Mouse (Mus musculus) limb, embryonic 15.5 days (tissue): ENCODE measurements around the gene Resf1. TPM values are rescaled to one million over a fixed set of nuclear protein-coding genes. Genes with fewer than 3 reads are reported as not detected.
"Not testable (repeated sequence)": the region's sequence is repeated elsewhere in the genome, so short reads cannot be mapped to it uniquely, and the experiment has no call there.

ENCODE experiments used
- ATAC-seq: fragments of 200-750 bp; cut with Nextera tagmentation; 2 replicates; pipeline ENCODE4 v1.8.0; 2017; ENCODE audit warnings: low read depth, moderate TSS enrichment; ENCODE audit not compliant: insufficient number of reproducible peaks, low FRiP score, low TSS enrichment
- H3K27ac ChIP-seq: fragments of 300-500 bp; sonication (generic); 2 replicates; pipeline ENCODE4 v1.5.1; 2015; ENCODE audit warnings: moderate library complexity, mild to moderate bottlenecking, inconsistent platforms
- H3K27me3 ChIP-seq: fragments of 300-500 bp; sonication (generic); 2 replicates; pipeline ENCODE4 v1.6.1; 2015; ENCODE audit warnings: inconsistent platforms
- H3K36me3 ChIP-seq: fragments of 300-500 bp; sonication (generic); 2 replicates; pipeline ENCODE4 v1.6.1; 2015; ENCODE audit warnings: inconsistent platforms
- H3K4me1 ChIP-seq: fragments of 300-500 bp; sonication (generic); 2 replicates; pipeline ENCODE4 v1.6.1; 2015; ENCODE audit warnings: inconsistent platforms
- H3K4me2 ChIP-seq: fragments of 300-500 bp; sonication (generic); 2 replicates; pipeline ENCODE4 v1.6.1; 2015; ENCODE audit warnings: mild to moderate bottlenecking, inconsistent platforms
- H3K4me3 ChIP-seq: fragments of 300-500 bp; sonication (generic); 2 replicates; pipeline ENCODE4 v1.5.1; 2015; ENCODE audit warnings: mild to moderate bottlenecking, inconsistent platforms
- H3K9ac ChIP-seq: fragments of 300-500 bp; sonication (generic); 2 replicates; pipeline ENCODE4 v1.6.1; 2015; ENCODE audit warnings: inconsistent platforms
- H3K9me3 ChIP-seq: fragments of 300-500 bp; sonication (generic); 2 replicates; pipeline ENCODE4 v1.6.1; 2016; ENCODE audit warnings: inconsistent platforms
- WGBS: fragments of 180-500 bp; shearing (Covaris S2); methylation state at CpG from one replicate; pipeline ENCODE4 v1.1.7; 2015; 5-methylcytosine and 5-hydroxymethylcytosine counted together
- polyA plus RNA-seq: library from polyadenylated mRNA; unstranded; fragments of >200 nt; fragmentation: Nextera tagmentation; extraction: Ambion mirVana; gene quantifications from 2 replicates; pipeline ENCODE4 v1.2.1, GENCODE M21; 2015

Resf1 gene
- 39.7 and 41.7 TPM in 2 replicates for polyA plus RNA-seq

DNA sequence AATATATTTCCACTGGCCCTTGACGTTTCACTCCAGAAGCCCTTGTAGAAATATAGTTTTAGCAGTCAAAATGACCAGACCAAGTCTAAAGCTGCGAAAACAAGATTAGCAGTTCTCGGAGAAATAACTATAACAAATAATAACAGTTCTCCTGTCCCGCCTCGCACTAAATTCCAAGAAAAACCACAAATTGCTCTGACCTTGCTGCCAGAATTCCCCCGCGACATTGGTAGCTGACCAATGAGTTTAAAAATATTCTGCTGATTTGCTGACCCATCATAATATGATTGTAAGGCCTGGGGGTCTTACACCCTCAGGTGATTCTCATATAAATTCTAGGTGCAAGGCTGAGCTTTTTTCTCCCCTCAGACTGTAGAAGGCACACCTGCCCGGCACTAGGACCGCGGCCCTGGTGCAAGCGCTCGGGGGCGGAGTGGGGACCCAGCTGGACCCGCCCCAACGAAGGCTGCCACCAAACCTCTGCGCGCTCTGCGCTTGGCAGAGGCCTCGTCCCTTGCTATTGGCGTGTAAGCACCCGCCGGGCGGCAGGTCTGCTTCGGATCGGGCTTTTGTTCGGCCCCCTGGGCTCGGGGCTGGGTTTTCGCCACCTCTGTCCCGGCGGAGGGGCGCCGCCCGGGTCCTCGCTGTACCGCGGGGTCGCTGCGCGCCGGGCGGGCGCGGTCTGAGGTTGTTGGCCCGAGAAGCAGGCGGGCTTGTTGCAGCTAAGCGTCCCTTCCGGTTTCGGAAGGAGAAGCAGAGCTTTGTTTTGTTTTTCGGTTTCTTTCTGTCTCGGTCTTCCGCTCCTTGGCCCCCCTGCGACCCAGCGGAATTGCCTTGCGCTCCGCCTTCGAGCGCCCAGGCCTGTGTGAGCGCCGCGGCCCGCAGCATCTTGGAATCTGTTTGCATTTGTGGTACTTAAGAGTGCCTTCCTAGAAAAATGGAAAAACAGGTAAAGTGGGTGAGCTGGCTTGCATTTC, at the start of gene Resf1:
Resf1 (plus strand) TSS at position 459 of the 977 bp plus-strand sequence.
- Histone ChIP-seq H3K27me3 (no peaks in the 10 kb centered on the region), H3K36me3 (peaks cover 9% of the 10 kb centered on the region), H3K4me2 (peak within 1 kb of the TSS; percentile 46), H3K27ac (peak within 1 kb of the TSS; percentile 99), H3K9me3 (0 out of 2 replicates have a peak, but pooled peaks cover 5% of the 10 kb centered on the region), H3K9ac (peak within 1 kb of the TSS; percentile 93), H3K4me3 (peak within 1 kb of the TSS; percentile 94), H3K4me1 (peaks cover 7% of the 10 kb centered on the region; the same call in 1 of the 2 replicates)
- 4% methylated on average over 61 of the region's 61 CpGs for WGBS
- peak; percentile 95 for ATAC-seq

DNA sequence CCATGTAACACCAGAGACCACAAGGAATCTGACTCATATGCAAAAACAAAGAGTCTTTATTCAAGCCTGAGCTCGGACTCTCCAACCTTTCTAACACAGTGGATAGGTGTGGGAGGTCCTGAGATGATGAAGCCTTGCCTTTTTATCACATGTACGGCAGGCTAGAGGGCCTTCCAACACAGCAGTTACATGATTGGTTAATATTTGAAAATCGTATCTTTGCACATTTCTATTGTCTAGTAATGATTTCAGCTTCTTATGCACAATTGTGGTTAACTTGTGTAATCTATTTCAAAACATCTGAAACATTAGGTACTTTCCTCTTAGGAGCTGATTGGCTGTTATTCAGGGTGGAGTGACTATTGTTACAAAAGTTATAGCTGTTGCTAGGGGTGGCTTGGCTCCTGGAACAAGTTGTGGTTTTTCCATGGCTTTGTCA, 48.4 kb upstream of the Resf1 start:
- Histone ChIP-seq H3K9ac (no peak overlapping the region), H3K27ac (no peak overlapping the region), H3K4me2 (no peak overlapping the region), H3K27me3 (no peaks in the 10 kb centered on the region), H3K4me3 (no peak overlapping the region), H3K36me3 (no peaks in the 10 kb centered on the region), H3K9me3 (no peaks in the 10 kb centered on the region), H3K4me1 (no peaks in the 10 kb centered on the region)
- ATAC-seq: no peak
- WGBS: 66% methylated on average over 3 of the region's 3 CpGs

DNA sequence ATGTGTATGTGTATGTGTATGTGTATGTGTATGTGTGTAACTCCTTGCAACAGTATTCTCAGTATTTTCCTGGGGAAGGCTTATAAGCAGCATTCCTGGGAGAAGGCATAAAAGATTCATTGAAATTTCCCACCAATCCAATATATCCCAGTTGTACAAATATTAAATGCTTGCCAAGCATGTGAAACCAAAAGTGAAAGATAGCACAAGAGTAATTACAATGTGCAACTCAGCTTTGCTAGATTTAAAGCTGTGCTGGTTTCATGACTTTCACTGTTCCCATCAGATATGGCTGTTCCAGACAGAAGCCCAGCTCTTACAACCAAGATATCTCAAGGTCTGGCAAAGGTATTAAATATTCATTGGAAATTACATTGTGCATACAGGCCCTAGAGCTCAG, 41.3 kb upstream of the Resf1 start:
- H3K9me3 ChIP-seq: no peaks in the 10 kb centered on the region
- no peaks in the 10 kb centered on the region for H3K4me1 ChIP-seq
- no peak overlapping the region for H3K4me2 ChIP-seq
- no peaks in the 10 kb centered on the region for H3K36me3 ChIP-seq
- no peak overlapping the region for H3K27ac ChIP-seq
- ATAC-seq: no peak
- no peak overlapping the region for H3K4me3 ChIP-seq
- no peak overlapping the region for H3K9ac ChIP-seq
- no peaks in the 10 kb centered on the region for H3K27me3 ChIP-seq

DNA sequence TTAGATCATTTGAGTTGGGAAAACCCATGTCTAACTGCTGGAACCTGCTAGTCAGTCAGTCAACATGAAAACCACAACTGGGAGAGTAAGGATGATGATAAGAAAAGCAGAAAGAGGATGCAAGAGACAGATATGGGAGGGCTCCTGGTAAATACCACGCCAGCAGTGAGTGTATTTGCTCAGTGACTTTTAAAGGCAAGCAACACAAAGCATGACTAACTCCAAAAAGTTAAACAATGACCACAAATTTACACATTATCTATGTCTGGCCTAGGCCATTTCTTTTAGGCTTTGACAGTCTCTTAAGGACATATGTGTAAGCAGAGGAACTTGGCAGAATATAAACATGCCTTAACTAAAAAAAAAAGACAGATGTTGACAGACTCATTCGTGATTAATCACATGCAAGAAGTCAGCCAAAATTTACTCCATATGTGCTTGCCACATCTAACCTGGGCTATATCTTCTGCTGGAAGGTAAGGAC, 30.9 kb upstream of the Resf1 start:
- WGBS: 60% methylated on average over 2 of the region's 2 CpGs
- no peak overlapping the region for H3K9ac ChIP-seq

DNA sequence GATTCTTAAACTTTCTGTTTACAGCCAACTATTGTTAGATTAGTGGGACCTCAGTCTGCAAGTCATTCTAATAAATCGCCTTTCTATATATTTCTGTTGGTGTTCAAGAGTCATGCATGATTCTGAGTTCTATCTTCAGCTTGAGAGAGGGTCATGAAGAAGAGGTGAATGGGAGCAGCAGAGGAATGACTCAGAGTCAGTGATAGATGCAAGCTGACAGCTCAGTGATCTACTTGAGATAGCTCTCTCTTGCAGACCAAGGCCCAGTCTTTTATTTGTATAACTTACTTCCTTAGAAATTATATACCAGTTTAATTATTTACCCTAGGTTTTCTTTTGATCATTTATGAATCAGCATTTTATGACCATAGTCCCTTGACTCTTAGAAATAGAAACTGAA, 30.3 kb upstream of the Resf1 start:
- ATAC-seq: no peak
- no peaks in the 10 kb centered on the region for H3K36me3 ChIP-seq
- 88% methylated on average over 1 of the region's 1 CpGs for whole genome bisulfite sequencing

More for the DNA sequence above, 30.9 kb upstream of the Resf1 start:
- no peak overlapping the region for H3K4me2 ChIP-seq
- no peaks in the 10 kb centered on the region; the same call in 1 of the 2 replicates for H3K9me3 ChIP-seq
- no peak overlapping the region for H3K4me3 ChIP-seq
- no peak for ATAC-seq
- no peaks in the 10 kb centered on the region for H3K36me3 ChIP-seq
- no peaks in the 10 kb centered on the region for H3K27me3 ChIP-seq
- no peaks in the 10 kb centered on the region for H3K4me1 ChIP-seq
- no peak overlapping the region for H3K27ac ChIP-seq

DNA sequence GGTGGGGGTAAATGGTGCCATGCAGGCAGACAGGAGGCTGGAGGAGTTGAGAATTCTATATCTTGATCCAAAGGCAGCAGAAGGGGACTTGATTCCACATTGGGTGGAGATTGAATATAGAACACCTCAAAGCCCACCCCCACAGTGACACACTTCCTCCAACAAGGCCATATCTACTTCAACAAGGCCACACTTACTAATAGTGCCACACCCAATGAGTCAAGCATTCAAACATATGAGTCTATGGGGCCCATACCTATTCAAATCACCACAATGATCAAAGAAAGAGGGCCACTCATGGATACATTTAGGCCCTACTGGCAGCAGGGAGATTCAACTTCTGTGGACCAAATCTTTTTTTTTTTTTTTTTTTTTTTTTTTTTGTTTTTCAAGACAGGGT, 28.7 kb upstream of the Resf1 start:
- Histone ChIP-seq H3K27me3 (no peaks in the 10 kb centered on the region), H3K4me1 (no peaks in the 10 kb centered on the region), H3K9me3 (no peaks in the 10 kb centered on the region; the same call in 1 of the 2 replicates), H3K4me3 (no peak overlapping the region), H3K9ac (no peak overlapping the region), H3K4me2 (no peak overlapping the region), H3K36me3 (no peaks in the 10 kb centered on the region), H3K27ac (no peak overlapping the region)
- no peak for ATAC-seq

More for the DNA sequence above, 30.3 kb upstream of the Resf1 start:
- Histone ChIP-seq H3K27ac (no peak overlapping the region), H3K4me1 (no peaks in the 10 kb centered on the region), H3K27me3 (no peaks in the 10 kb centered on the region), H3K9ac (no peak overlapping the region), H3K9me3 (no peaks in the 10 kb centered on the region; the same call in 1 of the 2 replicates), H3K4me3 (no peak overlapping the region), H3K4me2 (no peak overlapping the region)

DNA sequence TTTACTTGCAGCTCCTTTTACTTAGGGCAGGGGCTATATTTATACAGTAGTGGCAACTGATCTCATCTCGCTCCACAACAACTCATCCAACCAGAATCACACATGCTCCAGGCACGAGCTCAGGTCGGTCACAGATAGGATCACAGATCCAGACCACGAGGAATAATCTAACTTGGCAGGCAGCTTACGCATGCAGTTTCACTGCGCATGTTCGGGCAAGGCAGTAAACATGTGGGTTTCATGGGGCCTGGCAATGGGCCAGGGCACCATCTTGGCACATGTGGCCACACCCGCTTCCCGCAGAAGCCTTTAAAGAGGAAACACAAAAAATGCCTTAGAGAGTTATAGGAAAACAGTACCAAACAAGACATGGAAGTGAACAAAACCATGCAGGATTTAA, 21.0 kb upstream of the Resf1 start:
- H3K9me3 ChIP-seq, H3K4me3 ChIP-seq, H3K27ac ChIP-seq, H3K4me2 ChIP-seq, H3K27me3 ChIP-seq, H3K4me1 ChIP-seq, H3K36me3 ChIP-seq, H3K9ac ChIP-seq, ATAC-seq: not testable (repeated sequence)
- 54% methylated on average over 9 of the region's 9 CpGs for WGBS

DNA sequence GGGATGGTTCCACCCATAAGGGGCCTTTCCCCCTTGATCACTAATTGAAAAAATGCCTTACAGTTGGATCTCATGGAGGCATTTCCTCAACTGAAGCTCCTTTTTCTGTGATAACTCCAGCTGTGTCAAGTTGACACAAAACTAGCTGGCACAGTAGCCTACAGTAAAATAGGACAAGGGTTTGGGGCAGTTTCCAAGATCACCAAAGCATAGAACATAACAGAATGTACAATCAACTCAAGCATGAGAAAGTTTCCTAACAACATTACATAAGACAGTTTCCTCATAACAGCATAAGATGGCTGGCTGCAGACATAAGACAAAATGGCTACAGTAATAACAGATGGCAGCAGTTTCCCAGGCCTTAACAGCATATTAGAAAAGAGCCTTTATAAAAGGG, 6.0 kb upstream of the Resf1 start:
- H3K27ac ChIP-seq, ATAC-seq, H3K9ac ChIP-seq, H3K4me3 ChIP-seq, H3K4me2 ChIP-seq, H3K36me3 ChIP-seq, H3K9me3 ChIP-seq, H3K4me1 ChIP-seq, H3K27me3 ChIP-seq: not testable (repeated sequence)

DNA sequence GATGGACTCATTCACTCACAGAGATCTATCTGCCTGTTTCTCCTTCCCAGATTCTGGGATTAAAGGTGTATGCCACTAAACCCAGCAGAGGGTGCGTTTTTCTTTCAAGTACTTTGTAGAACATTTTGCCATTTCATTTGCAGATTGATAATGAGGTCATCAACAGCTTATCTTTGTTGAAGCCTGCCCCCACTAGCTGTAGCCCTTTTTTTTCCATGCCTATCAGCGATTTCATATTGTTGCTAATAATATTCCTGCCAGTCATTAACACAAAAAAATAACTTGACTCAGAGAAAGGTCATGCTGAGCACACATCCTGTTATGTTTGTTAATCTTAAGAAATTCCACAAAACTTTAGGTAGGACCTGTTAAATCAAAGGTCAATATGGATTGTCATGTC, 2.1 kb upstream of the Resf1 start:
- WGBS: 90% methylated on average over 2 of the region's 2 CpGs
- ATAC-seq: no peak
- no peak overlapping the region for H3K27ac ChIP-seq

DNA sequence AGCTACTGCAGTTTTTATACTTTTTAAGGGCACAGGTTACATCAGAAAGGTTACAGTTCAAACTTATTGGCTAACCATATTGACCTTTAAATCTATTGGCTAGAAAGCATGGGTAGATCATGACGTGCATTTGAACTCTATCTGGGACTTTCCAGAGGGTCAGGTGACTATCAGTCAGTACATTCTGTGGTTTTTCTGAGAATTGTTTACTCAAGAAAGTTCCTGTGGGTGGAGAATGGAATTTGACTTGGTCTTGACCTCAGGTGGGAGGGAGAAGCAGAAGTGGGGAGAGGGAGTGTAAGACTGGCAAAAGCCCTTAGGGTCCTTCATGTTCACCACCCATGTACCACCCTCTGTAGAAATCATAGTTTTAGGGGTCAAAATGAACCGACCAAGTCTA, 1.4 kb upstream of the Resf1 start:
- no peaks in the 10 kb centered on the region for H3K27me3 ChIP-seq
- peaks cover 5% of the 10 kb centered on the region for H3K36me3 ChIP-seq
- WGBS: 64% methylated on average over 2 of the region's 2 CpGs
- no peak overlapping the region for H3K4me3 ChIP-seq
- 0 out of 2 replicates have a peak, but pooled peaks cover 5% of the 10 kb centered on the region for H3K9me3 ChIP-seq
- no peak overlapping the region for H3K9ac ChIP-seq
- no peak overlapping the region for H3K4me2 ChIP-seq
- no peak for ATAC-seq
- H3K27ac ChIP-seq: no peak overlapping the region
- H3K4me1 ChIP-seq: peaks cover 7% of the 10 kb centered on the region; the same call in 1 of the 2 replicates

More for the DNA sequence above, 2.1 kb upstream of the Resf1 start:
- peaks cover 4% of the 10 kb centered on the region for H3K36me3 ChIP-seq
- peaks cover 7% of the 10 kb centered on the region; the same call in 1 of the 2 replicates for H3K4me1 ChIP-seq
- no peaks in the 10 kb centered on the region for H3K27me3 ChIP-seq
- H3K9me3 ChIP-seq: 0 out of 2 replicates have a peak, but pooled peaks cover 5% of the 10 kb centered on the region
- H3K4me2 ChIP-seq: no peak overlapping the region
- no peak overlapping the region for H3K4me3 ChIP-seq
- no peak overlapping the region for H3K9ac ChIP-seq

DNA sequence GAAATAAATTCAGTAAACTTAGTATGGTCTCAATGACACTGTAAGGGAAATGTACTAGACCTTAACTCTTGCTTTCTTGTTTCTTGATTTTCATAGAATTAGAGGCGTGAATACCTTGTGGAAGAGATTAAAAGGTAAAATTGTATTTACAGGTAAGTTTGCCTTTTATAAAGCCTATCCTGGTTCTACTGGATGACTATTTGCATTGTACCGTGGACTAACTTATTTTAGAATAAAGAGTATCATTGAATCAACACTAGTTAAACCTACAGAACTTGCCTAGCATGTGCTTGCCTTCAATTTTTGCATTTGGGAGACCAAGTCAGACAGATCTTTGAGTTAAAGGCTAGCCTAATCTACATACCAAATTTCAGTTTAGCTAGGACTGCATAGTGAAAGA, 1.0 kb downstream of the Resf1 start:
- no peak overlapping the region; the same call in 1 of the 2 replicates for H3K9ac ChIP-seq
- peak overlapping the region; percentile 46 for H3K4me2 ChIP-seq
- no peak for ATAC-seq
- H3K4me3 ChIP-seq: peak overlapping the region; percentile 94
- H3K9me3 ChIP-seq: 0 out of 2 replicates have a peak, but pooled peaks cover 2% of the 10 kb centered on the region
- peaks cover 15% of the 10 kb centered on the region for H3K36me3 ChIP-seq
- no peaks in the 10 kb centered on the region for H3K27me3 ChIP-seq
- H3K27ac ChIP-seq: no peak overlapping the region
- WGBS: 40% methylated on average over 2 of the region's 2 CpGs
- peaks cover 7% of the 10 kb centered on the region; the same call in 1 of the 2 replicates for H3K4me1 ChIP-seq

DNA sequence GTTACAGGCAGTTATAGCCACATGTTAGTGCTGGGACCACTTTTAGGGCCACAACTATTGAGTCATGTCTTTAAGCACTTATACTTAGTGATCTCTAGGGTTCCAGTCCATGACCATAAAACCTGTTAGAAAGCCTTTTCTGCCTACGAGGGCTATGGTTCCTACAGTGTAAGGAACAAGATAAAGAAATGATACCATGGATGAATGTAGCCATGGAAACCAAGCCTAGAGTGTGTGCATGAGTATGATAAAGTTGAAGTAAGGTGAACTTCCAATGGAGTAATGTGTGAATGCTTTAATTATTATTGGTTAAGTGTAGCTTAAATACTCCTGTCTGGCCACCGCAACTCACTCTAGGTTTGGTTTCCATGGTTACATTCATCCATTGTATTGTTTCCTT, 1.8 kb downstream of the Resf1 start:
- no peak overlapping the region for H3K9ac ChIP-seq
- H3K4me2 ChIP-seq: no peak overlapping the region
- no peak for ATAC-seq
- H3K27ac ChIP-seq: no peak overlapping the region
- WGBS: 79% methylated on average over 2 of the region's 2 CpGs
- H3K4me1 ChIP-seq: peaks cover 7% of the 10 kb centered on the region; the same call in 1 of the 2 replicates
- H3K4me3 ChIP-seq: peak overlapping the region; percentile 94; the same call in 1 of the 2 replicates
- H3K36me3 ChIP-seq: peaks cover 19% of the 10 kb centered on the region
- no peaks in the 10 kb centered on the region for H3K27me3 ChIP-seq
- H3K9me3 ChIP-seq: no peaks in the 10 kb centered on the region
